Mouse (Mus musculus) embryonic facial prominence, embryonic 15.5 days (tissue): ENCODE measurements at regions not wholly inside any gene's neighbourhood (a gene's known extent, or its start where the extent isn't known, plus 50 kb on each side); places are given as distances from the start of the nearest gene placed in this dataset.

Experiments
- ATAC-seq: fragments of 200-750 bp; cut with Nextera tagmentation; 2 replicates; pipeline ENCODE4 v1.8.0; 2017; ENCODE audit warnings: low read depth, moderate TSS enrichment; ENCODE audit not compliant: insufficient number of reproducible peaks, low FRiP score, low TSS enrichment
- H3K27ac ChIP-seq: fragments of 300-500 bp; sonication (generic); replicated peaks from 2 replicates; pipeline ENCODE4 v1.5.1; 2015; ENCODE audit warnings: mild to moderate bottlenecking, inconsistent platforms
- H3K27me3 ChIP-seq: fragments of 300-500 bp; sonication (generic); 2 replicates; pipeline ENCODE4 v1.6.1; 2015; ENCODE audit warnings: inconsistent platforms
- H3K36me3 ChIP-seq: fragments of 300-500 bp; sonication (generic); 2 replicates; pipeline ENCODE4 v1.6.1; 2015; ENCODE audit warnings: mild to moderate bottlenecking, inconsistent platforms
- H3K4me1 ChIP-seq: fragments of 300-500 bp; sonication (generic); 2 replicates; pipeline ENCODE4 v1.6.1; 2015; ENCODE audit warnings: inconsistent platforms
- H3K4me2 ChIP-seq: fragments of 300-500 bp; sonication (generic); replicated peaks from 2 replicates; pipeline ENCODE4 v1.6.1; 2015; ENCODE audit warnings: mild to moderate bottlenecking, inconsistent platforms
- H3K4me3 ChIP-seq: fragments of 300-500 bp; sonication (generic); replicated peaks from 2 replicates; pipeline ENCODE4 v1.5.1; 2015; ENCODE audit warnings: mild to moderate bottlenecking, inconsistent platforms
- H3K9ac ChIP-seq: fragments of 300-500 bp; sonication (generic); 2 replicates; pipeline ENCODE4 v1.6.1; 2015; ENCODE audit warnings: inconsistent platforms
- H3K9me3 ChIP-seq: fragments of 300-500 bp; sonication (generic); replicated peaks from 2 replicates; pipeline ENCODE4 v1.6.1; 2016; ENCODE audit warnings: inconsistent platforms
- WGBS: fragments of 180-500 bp; shearing (Covaris S2); methylation state at CpG from one replicate; pipeline ENCODE4 v1.1.7; 2015; 5-methylcytosine and 5-hydroxymethylcytosine counted together

- 80% methylated on average over 2 of the region's 2 CpGs for WGBS
- H3K4me3 ChIP-seq, result no peak overlapping the region
- no peaks in the 10 kb centered on the region for H3K36me3 ChIP-seq
- H3K27ac ChIP-seq, result no peak overlapping the region
- ATAC-seq, result no peak
- no peaks in the 10 kb centered on the region for H3K9me3 ChIP-seq
- no peaks in the 10 kb centered on the region for H3K4me1 ChIP-seq
- no peak overlapping the region for H3K4me2 ChIP-seq
- no peaks in the 10 kb centered on the region for H3K27me3 ChIP-seq
- no peak overlapping the region for H3K9ac ChIP-seq
These were observed 182.5 kb upstream of the Tprg start for GRCm38 (mm10) chr16:25104165-25104564.

- Histone ChIP-seq H3K9ac (no peak overlapping the region), H3K9me3 (no peaks in the 10 kb centered on the region), H3K4me2 (no peak overlapping the region), H3K36me3 (no peaks in the 10 kb centered on the region), H3K27me3 (no peaks in the 10 kb centered on the region), H3K27ac (no peak overlapping the region), H3K4me1 (no peaks in the 10 kb centered on the region), H3K4me3 (no peak overlapping the region)
- 64% methylated on average over 2 of the region's 2 CpGs for WGBS
- ATAC-seq, result no peak
These were observed 182.0 kb upstream of the Tprg start for GRCm38 (mm10) chr16:25104603-25105002.

- 38% methylated on average over 4 of the region's 4 CpGs for WGBS
- no peaks in the 10 kb centered on the region for H3K4me1 ChIP-seq
- H3K36me3 ChIP-seq, result no peaks in the 10 kb centered on the region
- H3K4me2 ChIP-seq, result no peak overlapping the region
- no peak overlapping the region for H3K9ac ChIP-seq
- no peaks in the 10 kb centered on the region for H3K27me3 ChIP-seq
- no peak overlapping the region for H3K27ac ChIP-seq
- H3K9me3 ChIP-seq, result no peaks in the 10 kb centered on the region
- H3K4me3 ChIP-seq, result no peak overlapping the region
- no peak for ATAC-seq
These were observed 146.5 kb upstream of the Tprg start for GRCm38 (mm10) chr16:25140164-25140563.

GRCm38 (mm10) chr16:25147486-25147885 is 139.1 kb upstream of the Tprg start:
- Histone ChIP-seq H3K9me3 (no peaks in the 10 kb centered on the region), H3K4me3 (no peak overlapping the region), H3K36me3 (no peaks in the 10 kb centered on the region), H3K9ac (no peak overlapping the region), H3K4me1 (no peaks in the 10 kb centered on the region), H3K4me2 (no peak overlapping the region), H3K27ac (no peak overlapping the region), H3K27me3 (no peaks in the 10 kb centered on the region)
- 54% methylated on average over 4 of the region's 4 CpGs for WGBS
- no peak for ATAC-seq

GRCm38 (mm10) chr16:25149186-25149585 is 137.4 kb upstream of the Tprg start:
- Histone ChIP-seq H3K27ac (no peak overlapping the region), H3K4me3 (no peak overlapping the region), H3K9me3 (no peaks in the 10 kb centered on the region), H3K9ac (no peak overlapping the region), H3K36me3 (no peaks in the 10 kb centered on the region), H3K4me2 (no peak overlapping the region), H3K4me1 (no peaks in the 10 kb centered on the region), H3K27me3 (no peaks in the 10 kb centered on the region)
- ATAC-seq, result no peak
- WGBS, result 78% methylated on average over 1 of the region's 1 CpGs

- no peak overlapping the region for H3K4me3 ChIP-seq
- no peak overlapping the region for H3K27ac ChIP-seq
- H3K9me3 ChIP-seq, result no peaks in the 10 kb centered on the region
- no peak overlapping the region for H3K4me2 ChIP-seq
- no peaks in the 10 kb centered on the region for H3K4me1 ChIP-seq
- H3K9ac ChIP-seq, result no peak overlapping the region
- H3K27me3 ChIP-seq, result no peaks in the 10 kb centered on the region
- H3K36me3 ChIP-seq, result no peaks in the 10 kb centered on the region
- ATAC-seq, result no peak
These were observed 109.7 kb upstream of the Tprg start for GRCm38 (mm10) chr16:25176870-25177269.

- ATAC-seq, result no peak
- Histone ChIP-seq H3K9me3 (no peaks in the 10 kb centered on the region), H3K4me3 (no peak overlapping the region), H3K4me1 (no peaks in the 10 kb centered on the region), H3K27me3 (no peaks in the 10 kb centered on the region), H3K9ac (no peak overlapping the region), H3K27ac (no peak overlapping the region), H3K4me2 (no peak overlapping the region), H3K36me3 (no peaks in the 10 kb centered on the region)
- WGBS, result 69% methylated on average over 2 of the region's 2 CpGs
These were observed 108.6 kb upstream of the Tprg start for GRCm38 (mm10) chr16:25178055-25178454.

- H3K27ac ChIP-seq, result no peak overlapping the region
- no peak overlapping the region for H3K9ac ChIP-seq
- H3K4me2 ChIP-seq, result no peak overlapping the region
- H3K4me3 ChIP-seq, result no peak overlapping the region
- no peaks in the 10 kb centered on the region for H3K9me3 ChIP-seq
- WGBS, result 91% methylated on average over 6 of the region's 6 CpGs
- no peaks in the 10 kb centered on the region for H3K36me3 ChIP-seq
- no peaks in the 10 kb centered on the region for H3K4me1 ChIP-seq
- ATAC-seq, result no peak
- no peaks in the 10 kb centered on the region for H3K27me3 ChIP-seq
These were observed 104.7 kb upstream of the Tprg start for GRCm38 (mm10) chr16:25181939-25182338.

GRCm38 (mm10) chr16:25197079-25197478 is 89.5 kb upstream of the Tprg start:
- ATAC-seq, result no peak
- no peaks in the 10 kb centered on the region for H3K27me3 ChIP-seq
- no peak overlapping the region for H3K27ac ChIP-seq
- no peaks in the 10 kb centered on the region for H3K9me3 ChIP-seq
- no peaks in the 10 kb centered on the region for H3K36me3 ChIP-seq
- no peak overlapping the region for H3K4me2 ChIP-seq
- H3K4me1 ChIP-seq, result 0 out of 2 replicates have a peak, but pooled peaks cover 5% of the 10 kb centered on the region
- WGBS, result 87% methylated on average over 5 of the region's 5 CpGs
- H3K4me3 ChIP-seq, result no peak overlapping the region
- H3K9ac ChIP-seq, result no peak overlapping the region

- Histone ChIP-seq H3K9me3 (no peaks in the 10 kb centered on the region), H3K27ac (no peak overlapping the region), H3K4me2 (no peak overlapping the region), H3K27me3 (no peaks in the 10 kb centered on the region), H3K9ac (no peak overlapping the region), H3K4me1 (0 out of 2 replicates have a peak, but pooled peaks cover 5% of the 10 kb centered on the region), H3K4me3 (no peak overlapping the region), H3K36me3 (no peaks in the 10 kb centered on the region)
- no peak for ATAC-seq
- WGBS, result 63% methylated on average over 3 of the region's 3 CpGs
These were observed 87.8 kb upstream of the Tprg start for GRCm38 (mm10) chr16:25198844-25199243.

- ATAC-seq, result no peak
- H3K27ac ChIP-seq, result no peak overlapping the region
These were observed 86.6 kb upstream of the Tprg start for GRCm38 (mm10) chr16:25199984-25200383.

GRCm38 (mm10) chr16:25201094-25201770 is 85.4 kb upstream of the Tprg start:
- H3K4me3 ChIP-seq, result no peak overlapping the region
- H3K27ac ChIP-seq, result no peak overlapping the region
- 0 out of 2 replicates have a peak, but pooled peaks cover 5% of the 10 kb centered on the region for H3K4me1 ChIP-seq
- no peak overlapping the region for H3K9ac ChIP-seq
- ATAC-seq, result no peak
- H3K4me2 ChIP-seq, result no peak overlapping the region
- no peaks in the 10 kb centered on the region for H3K36me3 ChIP-seq
- 71% methylated on average over 7 of the region's 7 CpGs for WGBS
- no peaks in the 10 kb centered on the region for H3K9me3 ChIP-seq
- H3K27me3 ChIP-seq, result no peaks in the 10 kb centered on the region

More at GRCm38 (mm10) chr16:25199984-25200383, 86.6 kb upstream of the Tprg start:
- Histone ChIP-seq H3K4me1 (0 out of 2 replicates have a peak, but pooled peaks cover 5% of the 10 kb centered on the region), H3K4me3 (no peak overlapping the region), H3K4me2 (no peak overlapping the region), H3K9me3 (no peaks in the 10 kb centered on the region), H3K27me3 (no peaks in the 10 kb centered on the region), H3K9ac (no peak overlapping the region), H3K36me3 (no peaks in the 10 kb centered on the region)
